Mouse (Mus musculus) thymus, adult 18-20 months (tissue): ENCODE measurements at regions not wholly inside any gene's neighbourhood (a gene's known extent, or its start where the extent isn't known, plus 50 kb on each side); places are given as distances from the start of the nearest gene placed in this dataset.

Experiments
- DNase-seq, 2 experiments: peaks; one replicate each; pipeline ENCODE4 v3.0.0; 2022; ENCODE audit warnings: mixed read lengths in 2 of 2

- no peak for DNase-seq
Measured at GRCm38 (mm10) chr4:110125067-110125784, 147.4 kb downstream of the Dmrta2 start.

GRCm38 (mm10) chr4:110127941-110128520 is 150.2 kb downstream of the Dmrta2 start:
- DNase-seq: no peak

DNA sequence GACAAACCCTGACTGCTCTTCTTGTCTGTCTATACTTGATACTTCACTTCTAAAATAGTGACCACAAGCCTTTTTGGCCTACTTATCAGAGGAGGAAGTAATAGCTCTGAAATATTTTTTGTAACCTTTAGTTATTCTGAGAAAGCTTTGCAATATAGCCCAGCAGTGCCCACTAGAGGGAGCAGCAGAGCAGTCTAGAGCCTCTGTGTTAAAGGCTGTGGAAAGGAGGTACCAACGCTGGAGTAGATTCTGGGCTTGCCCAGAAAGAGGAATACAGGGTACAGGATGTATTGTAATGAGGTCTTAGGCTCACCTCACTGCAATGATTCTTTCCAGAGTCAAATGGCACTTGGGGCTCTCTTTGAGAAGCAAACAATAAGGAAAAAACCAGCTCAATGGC is 151.1 kb downstream of the Dmrta2 start:
- DNase-seq: no peak

- DNase-seq: no peak
Measured at GRCm38 (mm10) chr4:110129518-110129917, 151.7 kb downstream of the Dmrta2 start.

DNA sequence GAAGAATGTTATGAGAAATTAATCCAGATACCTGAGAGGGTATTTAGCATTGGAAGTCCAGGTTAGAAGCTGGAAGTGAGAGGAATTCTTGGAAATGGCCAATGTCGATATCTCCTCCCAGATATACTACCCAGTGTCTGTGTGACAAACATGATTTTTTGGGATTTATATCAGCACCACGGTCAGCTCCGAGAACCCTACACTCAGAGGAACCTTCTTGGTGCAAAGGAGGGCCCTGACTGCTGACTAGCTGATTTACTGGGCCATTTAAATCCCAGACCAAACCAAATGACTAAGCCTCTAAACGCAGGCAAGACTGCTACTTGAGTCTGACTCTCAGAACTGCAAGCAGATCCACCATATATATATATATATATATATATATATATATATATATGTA is 154.2 kb downstream of the Dmrta2 start:
- no peak for DNase-seq

- DNase-seq: no peak
Measured at GRCm38 (mm10) chr4:110134036-110134435, 156.2 kb downstream of the Dmrta2 start.

GRCm38 (mm10) chr4:110145229-110145628 is 167.4 kb downstream of the Dmrta2 start:
- no peak for DNase-seq

- no peak for DNase-seq
Measured at GRCm38 (mm10) chr4:110152103-110152946, 174.5 kb downstream of the Dmrta2 start.
